Mouse (Mus musculus) cerebellum, adult 11 months (tissue): ENCODE data around the gene Myo15b.

Source experiments
- DNase-seq: peaks from one replicate; pipeline ENCODE4 v3.0.0; 2022

Gene Myo15b

DNA sequence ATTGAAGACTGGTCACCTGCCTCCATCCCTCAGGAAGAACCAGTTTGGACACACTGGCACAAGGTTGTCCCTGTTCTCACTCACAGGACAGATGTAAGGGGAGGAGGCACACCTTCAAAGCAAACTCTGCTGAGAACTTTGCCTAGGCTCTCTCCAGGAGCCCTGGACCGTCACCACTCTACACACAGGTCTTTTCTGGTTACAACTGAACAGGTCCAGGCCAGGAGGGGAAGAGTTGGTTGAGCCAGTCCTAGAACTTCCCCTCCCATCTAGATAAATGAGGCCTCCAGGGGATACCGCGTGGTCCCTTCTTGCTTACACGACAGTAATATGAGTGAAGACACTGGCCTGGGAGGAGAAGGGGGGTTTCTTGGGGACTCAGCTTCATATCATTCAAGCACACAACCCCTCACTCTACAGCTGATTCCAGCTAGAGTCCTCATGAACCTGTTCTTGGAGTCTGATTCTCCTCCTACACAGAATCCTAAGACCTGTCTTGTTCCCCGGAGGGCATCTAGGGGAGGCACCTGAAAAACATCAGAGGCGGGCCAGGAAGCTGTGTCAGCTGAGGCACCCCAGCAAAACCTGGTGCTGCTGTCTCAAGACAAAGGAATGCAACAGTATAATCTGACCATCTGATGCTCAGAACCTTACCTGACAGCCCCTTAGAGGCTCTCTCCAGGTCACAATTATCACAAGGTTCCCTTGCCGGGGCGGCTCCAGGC, 46.2 kb downstream of the Myo15b start:
- no peak for DNase-seq

DNA sequence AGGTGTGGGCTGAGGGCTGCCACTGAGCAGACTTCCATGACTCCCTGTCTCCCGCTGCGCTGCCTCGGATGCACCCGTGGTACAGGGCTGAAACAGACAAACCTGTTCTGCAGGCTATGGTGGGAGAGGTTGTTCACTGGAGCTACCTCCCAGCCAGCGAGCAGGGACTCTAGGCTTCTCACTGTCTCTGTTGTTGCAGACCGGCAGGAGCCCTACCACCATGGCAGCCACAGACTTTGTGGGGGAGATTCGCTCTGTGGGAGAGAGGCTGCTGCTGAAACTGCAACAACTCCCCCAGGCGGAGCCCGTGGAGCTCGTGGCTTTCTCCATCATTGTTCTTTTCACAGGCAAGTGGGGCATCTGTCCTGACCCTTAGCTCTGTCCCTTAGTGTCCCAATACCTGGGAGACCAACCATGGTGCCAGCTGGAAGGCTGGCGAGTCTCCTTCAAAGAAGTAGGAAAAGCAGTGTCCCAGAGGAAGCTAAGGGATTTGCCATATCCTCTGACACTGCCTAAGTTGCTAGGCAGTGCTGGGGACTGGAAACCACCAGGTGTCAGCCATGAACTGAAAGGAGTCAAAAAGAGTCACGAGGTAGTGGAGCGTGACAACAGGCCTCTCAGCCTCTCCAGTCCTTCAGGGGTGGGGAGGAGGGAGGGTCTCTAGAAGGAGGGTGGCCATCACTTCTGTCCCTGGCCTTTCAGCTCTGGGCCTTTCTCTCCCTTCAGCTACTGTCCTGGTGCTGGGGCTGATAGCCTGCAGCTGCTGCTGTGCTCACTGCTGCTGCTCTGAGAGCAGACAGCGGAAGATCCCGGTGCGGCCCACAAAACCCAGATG, 47.0 kb downstream of the Myo15b start:
- DNase-seq = no peak

DNA sequence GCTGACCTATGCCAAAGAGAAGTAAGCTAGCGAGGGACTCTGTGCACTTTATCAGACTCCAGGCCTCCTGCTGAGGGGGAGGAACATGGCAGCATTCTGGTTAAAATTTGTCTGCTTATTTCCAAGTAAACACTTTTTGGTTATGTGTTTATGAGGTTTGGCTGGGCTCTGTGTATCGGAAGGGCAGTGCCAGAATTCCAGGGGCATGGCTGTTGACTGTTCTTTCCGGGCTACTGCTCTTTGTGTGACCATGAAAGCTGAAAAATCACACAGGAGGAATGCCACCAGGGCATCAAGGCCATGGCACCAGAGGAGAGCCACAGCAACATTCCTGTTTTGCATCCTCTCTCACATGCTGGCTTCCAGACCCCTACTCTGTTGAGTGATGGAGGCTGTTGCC, 47.9 kb downstream of the Myo15b start:
- DNase-seq = no peak

DNA sequence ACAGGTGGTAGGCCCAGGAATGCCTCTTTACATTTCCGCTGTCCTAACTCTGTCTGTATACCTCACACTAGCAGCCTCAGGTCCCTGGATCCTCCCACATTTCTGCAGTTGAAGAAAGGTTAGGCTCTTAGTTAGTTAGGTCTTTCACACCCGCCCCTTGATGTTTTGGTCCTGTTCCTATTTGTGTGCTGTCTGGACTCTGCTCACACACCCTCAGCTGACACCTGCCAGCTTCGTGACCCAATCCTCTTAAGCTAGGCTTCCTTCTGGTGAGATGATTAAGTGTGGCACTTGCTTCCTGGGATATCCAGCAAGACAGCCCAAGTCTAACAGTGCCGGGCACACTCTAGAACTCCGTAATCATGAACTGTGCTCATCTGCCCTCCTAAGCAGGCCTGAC, 48.3 kb downstream of the Myo15b start:
- no peak for DNase-seq

DNA sequence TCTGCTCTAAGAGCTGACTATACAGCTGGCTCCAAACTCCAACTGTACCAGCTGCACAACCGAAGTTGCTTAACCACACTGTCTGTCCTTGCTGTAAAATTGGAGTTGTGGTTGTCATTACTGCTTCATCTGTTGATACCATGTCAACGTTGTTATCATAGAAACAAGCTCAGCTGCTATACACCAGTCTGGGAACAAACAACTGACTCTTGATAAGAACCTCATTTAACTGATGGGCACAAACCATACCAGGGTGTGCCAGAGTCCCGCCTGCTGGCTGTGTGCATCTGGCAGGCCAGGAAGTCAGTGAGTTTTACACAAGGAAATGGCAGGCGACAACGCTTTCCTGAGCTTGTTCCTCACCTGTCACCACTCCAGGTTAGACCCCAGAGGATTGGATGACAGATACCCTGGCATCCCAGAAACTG, 52.9 kb downstream of the Myo15b start:
- DNase-seq = no peak

DNA sequence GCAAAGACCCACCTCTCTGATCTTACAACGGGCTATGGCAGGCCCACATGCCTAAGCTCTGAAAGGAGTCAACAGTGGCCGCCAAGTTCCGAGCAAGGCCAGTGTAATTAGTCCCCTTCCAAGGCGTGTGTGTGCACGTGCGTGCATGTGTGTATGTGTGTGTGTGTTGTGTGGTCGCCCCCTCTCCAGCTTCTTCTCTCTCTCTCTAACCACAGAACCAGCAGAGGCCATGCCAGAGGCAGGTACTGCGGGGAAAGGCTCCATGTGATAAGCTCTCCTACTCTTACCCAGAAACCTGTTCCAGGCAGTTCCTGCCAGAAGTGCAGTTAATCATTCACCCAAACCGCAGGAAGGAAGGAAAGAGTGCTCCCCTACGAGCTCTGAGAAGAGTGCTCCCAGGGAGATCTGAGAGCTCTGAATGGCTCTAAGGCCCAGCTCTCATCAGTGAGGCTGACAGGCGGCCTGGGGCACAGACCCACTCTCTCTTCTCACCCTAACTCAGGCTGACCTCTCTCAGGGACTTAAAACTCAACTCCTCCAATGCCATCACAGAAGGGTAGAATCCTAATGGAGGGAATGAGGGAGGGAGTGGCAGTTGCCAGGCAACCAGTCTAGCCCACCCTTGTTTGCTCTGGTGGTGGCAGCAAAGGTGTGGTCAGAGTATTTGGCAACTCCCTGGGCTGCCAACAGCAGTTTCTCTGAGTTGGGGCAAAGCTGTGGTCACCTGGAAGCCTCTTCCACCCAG, 53.6 kb downstream of the Myo15b start, which contains the start of gene Smim6:
Gene Smim6, plus strand, starts transcription at position 386 of the 745 bp plus-strand sequence.
- no peak for DNase-seq

DNA sequence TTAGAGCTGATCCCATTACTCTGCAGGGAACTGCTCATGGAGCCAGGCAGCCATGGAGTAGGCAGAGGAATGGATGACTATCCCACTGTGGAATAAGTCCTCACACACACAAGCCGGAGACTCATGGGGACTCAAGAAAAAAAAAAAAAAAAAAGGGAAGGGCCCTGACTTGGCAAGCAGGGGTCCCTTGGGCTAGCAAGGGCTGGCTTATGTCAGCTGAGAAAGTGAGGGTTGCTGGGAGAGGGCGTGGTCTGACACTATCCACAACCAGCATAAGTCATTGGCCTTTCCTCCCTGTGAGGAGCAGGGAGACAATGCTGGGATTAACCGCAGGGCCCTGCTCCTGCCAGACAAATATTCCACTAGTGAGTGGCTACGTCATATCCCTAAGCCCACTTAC, 58.4 kb downstream of the Myo15b start:
- no peak for DNase-seq

DNA sequence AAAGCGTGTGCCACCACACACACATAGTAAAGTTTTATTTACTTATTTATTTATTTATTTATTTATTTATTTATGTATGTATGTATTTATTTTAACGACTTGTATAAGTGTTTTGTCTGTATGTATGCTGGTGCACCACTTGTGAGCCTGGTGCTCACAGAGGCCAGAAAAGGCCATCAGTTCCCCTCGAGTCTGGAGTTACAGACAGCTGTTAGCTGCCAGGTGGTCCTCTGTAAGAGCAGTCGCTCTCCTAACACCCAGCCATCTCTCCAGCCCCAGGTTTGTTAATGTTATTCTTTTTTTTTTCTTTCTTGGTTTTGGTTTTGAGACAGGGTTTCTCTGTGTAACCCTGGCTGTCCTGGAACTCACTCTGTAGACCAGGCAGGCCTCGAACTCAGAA, 60.4 kb downstream of the Myo15b start:
- DNase-seq = no peak

DNA sequence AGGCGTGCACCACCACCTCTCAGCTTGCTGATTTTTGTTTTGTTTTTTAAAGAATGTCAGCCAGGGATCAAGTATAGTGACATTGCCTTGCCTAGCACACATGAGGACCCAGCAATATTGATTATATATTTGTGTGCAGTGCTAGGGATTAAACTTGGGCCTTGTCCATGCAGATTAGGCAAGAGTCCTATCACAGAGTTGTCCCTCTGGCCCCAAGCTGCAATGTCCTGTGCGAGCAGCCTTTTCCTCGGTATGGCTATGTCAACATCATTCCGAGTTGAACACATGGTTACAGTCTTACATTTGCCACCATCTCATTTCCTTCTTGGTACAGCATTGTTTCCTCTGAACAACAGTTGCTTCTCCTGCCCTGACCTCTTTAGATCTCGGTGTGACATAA, 60.9 kb downstream of the Myo15b start:
- DNase-seq = no peak

DNA sequence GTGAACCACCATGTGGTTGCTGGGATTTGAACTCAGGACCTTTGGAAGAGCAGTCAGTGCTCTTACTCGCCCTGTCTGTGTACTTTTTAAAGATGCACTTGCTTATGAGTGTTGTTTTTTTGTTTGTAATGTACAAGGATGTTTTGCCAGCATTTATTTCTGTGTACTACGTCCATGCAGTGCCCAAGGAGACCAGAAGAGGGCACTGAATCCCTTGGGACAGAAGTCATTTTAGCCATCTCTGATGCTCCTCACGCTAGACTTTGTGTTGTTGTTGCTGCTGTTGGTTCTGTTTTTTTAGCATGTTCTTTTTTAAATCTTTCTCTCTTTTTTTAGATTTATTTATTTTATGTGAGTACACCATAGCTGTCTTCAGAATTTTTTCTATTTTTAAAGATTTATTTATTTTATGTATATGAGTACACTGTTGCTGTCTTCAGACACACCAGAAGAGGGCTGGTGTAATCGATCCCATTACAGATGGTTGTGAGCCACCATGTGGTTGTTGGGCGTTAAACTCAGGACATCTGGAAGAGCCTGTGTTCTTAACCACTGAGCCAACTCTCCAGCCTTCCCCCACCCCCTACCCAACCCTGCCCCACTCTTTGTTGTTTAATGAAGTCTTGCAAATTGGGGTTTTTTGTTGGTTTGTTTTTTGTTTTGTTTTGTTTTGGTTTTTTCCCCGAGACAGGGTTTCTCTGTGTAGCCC, 62.1 kb downstream of the Myo15b start:
- DNase-seq = peak; percentile 27

DNA sequence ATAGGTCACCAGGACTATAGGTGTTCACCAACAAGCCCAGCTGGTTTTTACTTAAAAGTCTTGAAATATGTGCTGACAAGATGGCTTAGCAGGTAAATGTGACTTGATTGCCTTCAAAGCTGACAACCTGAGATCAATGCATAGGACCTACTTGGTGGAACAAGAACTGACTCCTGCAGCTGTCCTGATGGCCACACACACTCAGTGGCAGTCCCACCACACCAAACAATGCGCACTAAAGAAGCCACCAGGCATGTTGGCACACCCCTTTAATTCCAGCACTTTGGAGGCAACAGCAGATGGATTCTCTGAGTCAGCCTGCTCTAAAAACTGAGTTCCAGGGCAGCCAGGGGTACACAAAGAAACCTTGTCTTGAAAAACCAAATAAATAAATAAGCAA, 63.8 kb downstream of the Myo15b start:
- no peak for DNase-seq

DNA sequence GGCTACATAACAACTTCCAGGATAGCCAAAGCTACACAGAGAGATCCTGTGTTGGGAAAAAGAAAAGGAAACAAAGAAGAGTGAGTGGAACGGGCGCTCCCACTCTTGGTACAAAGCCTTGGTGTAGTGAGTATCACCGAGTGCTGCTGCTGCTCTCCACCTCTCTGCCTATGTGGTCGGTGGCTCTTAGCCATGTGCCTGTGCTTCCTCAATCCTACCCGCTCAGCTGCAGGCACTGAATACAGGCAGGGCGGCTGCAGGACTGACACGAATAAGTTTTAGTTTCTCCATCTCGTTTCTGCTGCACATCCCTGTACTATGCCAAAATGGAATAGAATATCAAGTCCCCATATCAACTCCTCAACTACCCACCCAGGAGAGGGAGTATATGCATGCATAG, 70.8 kb downstream of the Myo15b start:
- DNase-seq = no peak

DNA sequence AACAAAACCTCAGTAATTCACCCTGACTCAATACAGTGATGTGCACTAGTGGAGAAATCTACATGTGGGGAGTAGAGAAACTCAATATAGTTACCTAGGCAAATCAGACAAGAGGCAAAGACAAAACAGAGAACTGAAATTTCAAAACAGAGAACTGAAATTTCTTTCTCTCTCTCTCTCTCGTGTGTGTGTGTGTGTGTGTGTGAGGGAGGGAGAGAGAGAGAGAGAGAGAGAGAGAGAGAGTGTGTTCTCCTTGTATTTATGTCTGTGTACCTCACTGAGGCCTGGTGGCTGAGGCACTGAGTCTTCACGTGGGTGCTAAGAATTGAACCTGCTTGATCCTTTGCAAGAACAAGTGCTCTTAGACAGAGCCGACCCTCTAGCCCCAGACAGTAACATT, 71.6 kb downstream of the Myo15b start:
- DNase-seq = no peak

DNA sequence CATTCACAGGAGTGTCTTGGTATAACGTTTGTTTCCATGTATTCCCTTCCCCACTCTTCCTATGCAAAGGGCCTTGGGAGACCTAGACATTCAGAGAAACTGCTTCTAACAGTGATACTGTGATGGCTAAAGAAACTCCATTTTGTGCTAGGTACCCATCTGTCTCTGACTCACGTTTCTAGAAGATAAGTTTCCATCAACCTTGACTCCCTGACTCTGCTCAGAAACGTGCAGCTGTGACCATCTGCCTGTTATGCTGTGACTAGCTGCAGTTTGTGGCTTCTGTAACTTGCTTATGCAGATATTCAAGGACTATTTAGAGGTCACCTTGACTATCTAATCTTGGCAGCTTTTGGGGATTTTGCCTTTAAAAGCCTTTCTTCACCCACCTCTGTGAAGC, 73.0 kb downstream of the Myo15b start:
- no peak for DNase-seq

DNA sequence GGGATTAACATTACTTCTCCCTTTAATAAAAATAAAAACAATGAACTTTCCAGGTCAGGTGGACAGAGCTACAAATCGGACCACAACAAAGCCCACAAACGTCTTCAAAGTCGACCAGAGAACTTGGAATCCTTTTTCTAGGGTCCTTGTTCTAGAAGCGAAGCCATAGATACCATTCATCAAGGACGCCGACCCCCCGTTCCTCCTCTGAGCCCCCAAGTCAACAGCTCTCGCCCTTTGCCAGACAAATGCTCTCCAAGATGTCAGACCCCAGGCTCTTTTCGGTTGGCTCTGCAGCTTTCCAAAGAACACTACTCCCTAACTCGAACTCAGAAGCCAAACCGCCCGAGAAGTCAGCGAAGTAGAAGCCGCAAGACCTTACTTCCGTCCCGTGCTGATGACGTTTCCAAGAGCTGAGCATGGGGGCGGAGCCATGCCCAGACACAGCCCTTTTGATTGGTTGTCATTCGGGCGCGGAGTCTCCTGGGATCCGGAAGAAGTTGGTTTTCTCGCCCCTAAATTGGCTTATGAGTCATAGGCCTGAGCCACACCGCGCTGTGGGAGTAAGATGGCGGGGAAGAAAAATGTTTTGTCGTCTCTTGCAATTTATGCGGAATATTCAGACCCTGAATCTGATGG, 75.0 kb downstream of the Myo15b start, which contains the start of the genes Sap30bp and Recql5:
Gene Sap30bp, plus strand, starts transcription at position 175 of the 639 bp plus-strand sequence.
Gene Recql5, minus strand, starts transcription at position 370 of the 639 bp plus-strand sequence.
- peak; percentile 95 for DNase-seq

DNA sequence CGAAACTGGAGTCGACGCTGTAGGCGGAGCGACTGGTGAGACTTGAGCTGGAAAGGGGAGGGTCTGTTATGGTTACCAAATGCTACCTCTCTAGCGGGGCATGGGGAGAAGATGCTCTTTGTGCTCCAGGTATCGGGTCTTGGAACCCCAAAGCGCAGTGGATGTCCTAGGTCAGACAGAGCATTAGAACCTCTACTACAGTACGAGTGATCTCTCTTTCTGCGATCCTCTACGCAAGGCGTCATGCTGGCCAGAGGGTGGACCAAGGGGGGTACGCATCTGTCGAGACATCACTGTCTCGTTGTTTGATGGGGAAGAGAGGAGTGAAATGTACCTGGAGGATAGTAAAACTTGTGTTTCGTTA, 75.5 kb downstream of the Myo15b start:
- DNase-seq = no peak

DNA sequence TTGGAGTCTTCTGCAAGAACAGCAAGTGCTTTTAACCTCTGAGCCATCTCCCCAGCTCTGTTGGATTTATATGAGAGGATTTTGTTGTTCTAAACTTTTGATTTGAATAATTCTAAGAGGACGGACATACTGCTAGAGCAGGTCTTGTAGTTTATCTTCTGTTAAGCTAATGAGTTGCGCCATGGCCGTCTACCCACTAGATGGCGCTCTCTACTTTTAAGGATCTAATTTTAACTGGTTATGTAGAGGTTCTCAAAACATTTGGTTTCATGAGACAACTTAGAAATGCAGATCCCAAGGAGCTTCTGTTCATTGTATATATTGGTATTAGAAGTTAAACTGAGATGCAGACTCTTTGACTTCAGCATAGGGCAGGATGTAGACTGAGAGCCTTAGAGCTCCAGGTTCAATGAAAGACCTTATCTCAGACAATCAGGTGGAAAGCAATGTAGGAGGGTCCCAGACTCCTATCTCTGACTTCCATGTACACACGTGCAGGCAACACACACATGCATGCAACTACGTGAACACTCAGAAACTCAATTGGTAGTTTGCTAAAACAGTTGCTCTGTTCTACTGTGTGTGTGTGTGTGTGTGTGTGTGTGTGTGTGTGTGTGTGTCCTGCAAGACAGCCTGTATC, 81.6 kb downstream of the Myo15b start:
- peak; percentile 62 for DNase-seq

DNA sequence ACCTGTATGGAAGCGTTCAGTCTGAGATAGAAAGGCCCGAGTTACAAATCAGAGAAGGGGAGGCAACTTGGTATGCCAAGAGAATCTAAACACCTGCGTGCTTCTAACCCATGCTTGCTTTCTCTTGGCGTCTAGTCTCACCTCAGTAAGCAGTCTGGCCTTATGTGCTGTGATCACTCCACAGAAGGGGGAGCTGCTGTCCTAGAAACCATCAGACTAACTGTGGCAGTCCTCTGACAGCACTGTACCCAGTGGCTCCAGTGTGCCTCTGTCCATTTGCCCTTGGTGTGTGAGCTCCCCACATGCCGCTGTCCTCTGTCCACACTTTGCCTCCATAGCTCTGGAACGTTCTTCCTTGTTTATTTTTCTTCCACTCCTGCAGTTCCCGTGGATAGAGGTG, 83.8 kb downstream of the Myo15b start:
- DNase-seq = no peak
